Mouse (Mus musculus): Measurements from ENCODE around the gene Arxes1.

DNA sequence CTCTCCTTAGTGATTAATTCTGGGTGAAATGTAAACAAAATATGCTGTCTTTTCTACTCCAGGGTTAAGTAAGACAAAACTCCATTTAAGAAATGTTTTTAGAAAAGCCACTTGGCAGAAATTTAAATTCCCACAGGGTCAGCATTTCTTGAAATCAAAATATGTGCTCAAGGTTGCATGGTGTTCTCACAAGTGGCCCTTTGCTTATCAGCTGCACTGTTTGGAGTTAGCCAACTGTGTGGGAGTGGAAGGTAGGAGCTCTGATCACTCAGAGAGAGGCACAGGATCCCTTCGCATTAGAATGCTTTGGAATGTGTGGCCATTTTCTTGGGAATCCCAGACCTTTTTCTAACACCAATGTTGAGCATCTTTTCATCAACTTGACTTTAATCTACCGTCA lies 42.5 kb upstream of the Arxes1 start:
- TF ChIP-seq HCFC1 (IDR thresholded peaks at IDR 0.05; ENCODE audit: borderline replicate concordance, insufficient read depth, low read length), result no peak
- TF ChIP-seq ZC3H11A (IDR thresholded peaks at IDR 0.05; ENCODE audit: borderline replicate concordance, low read depth, low read length), result no peak
- TF ChIP-seq MAFK (IDR thresholded peaks at IDR 0.05; ENCODE audit: insufficient read depth, low read depth, low read length), result no peak
- TF ChIP-seq CHD2 (IDR thresholded peaks at IDR 0.05; ENCODE audit: low read depth, low read length), result no peak
